Mouse (Mus musculus) layer of hippocampus, adult 9-11 months (tissue): ENCODE measurements around the gene Olfr943.

Source experiments
- DNase-seq: peaks from one replicate; pipeline ENCODE4 v3.0.0; 2022

Gene Olfr943

GRCm38 (mm10) chr9:39166004-39166403 is at the start of gene Olfr943:
Gene Olfr943, plus strand, starts transcription at chr9:39166304.
- DNase-seq: no peak

DNA sequence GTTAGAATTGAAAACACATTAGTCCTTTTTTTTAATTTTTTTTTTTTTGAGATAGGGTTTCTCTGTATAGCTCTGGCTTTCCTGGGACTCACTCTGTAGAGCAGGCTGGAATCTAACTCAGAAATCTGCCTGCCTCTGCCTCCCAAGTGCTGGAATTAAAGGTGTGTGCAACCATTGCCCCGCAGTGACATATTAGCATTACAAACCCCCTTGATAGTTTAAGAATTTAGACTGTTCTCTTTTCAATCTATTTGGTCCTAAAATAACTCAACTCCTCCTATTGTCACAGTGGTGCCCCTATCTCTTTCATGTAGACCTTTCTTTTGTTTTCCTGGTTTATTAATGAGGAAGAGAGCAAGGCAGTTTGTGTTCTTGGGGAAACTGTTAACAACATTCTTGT is 38.8 kb upstream of the Olfr943 start:
- DNase-seq: no peak

DNA sequence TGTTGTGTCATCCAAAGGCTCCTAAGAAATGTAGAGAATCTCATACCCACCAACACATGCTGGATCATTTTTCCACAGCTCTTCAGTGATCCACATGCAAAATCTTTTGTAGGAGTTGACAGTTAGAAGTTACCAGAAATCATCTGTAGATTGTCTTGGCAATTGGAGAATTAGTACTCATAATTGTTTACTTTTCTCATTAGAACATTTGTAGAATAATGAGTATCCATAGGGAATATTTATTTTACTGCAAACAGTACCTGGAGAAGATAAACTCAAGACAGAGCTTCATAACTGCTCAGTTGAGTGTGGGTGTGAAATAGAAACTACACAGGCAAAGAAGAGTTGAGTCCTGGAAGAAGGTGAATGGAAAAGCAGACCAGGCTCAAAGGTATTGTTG is 38.3 kb upstream of the Olfr943 start, which contains the start of gene Olfr27:
TSS of gene Olfr27 (plus strand) at position 301 of the 400 bp plus-strand sequence.
- no peak for DNase-seq

DNA sequence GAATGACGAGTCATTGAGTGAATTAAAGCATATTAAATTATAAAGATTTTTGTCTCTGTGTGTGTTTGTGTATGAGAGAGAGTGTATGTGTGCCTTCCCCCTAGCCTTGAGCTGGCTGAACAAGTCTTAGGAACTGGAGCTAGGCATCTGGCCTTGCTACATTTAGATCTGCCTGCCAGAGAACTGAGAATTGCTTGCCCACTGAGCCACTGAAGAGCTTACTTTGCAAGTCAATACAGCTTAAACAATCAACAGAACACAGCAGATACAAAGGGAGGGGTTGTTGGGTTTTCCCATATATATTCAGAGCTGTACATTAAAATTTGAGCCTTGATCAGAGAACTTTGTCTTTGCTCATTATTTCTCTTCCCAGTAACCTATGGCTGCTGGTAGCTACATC is 13.7 kb upstream of the Olfr943 start:
- no peak for DNase-seq

DNA sequence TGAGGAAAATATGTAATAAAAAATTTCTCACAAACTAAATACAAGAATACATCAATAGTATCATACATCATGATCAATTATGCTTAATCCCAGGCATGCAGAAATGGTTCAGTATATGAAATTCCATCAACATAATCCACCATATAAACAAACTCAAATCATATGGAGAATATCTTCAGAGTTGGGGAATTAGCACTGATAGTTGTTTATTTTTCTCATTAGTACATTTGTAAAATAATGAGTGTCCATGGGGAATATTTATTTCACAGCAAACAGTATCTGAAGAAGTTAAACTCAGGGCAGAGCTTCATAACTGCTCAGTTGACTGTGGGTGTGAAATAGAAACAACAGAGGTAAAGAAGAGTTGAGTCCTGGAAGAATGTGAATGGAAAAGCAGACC is 35.5 kb downstream of the Olfr943 start, which contains the start of gene Olfr944:
TSS of gene Olfr944 (plus strand) at position 301 of the 400 bp plus-strand sequence.
- DNase-seq: no peak
